Mouse (Mus musculus): Measurements from ENCODE around the gene Ncoa1.
"Not testable (repeated sequence)": the region's sequence is repeated elsewhere in the genome, so short reads cannot be mapped to it uniquely, and the experiment has no call there.

The Ncoa1 gene

GRCm38 (mm10) chr12:4392590-4392989, 84.4 kb downstream of the Ncoa1 start:
- no peak for DNase-seq (ENCODE audit: low spot score)

DNA sequence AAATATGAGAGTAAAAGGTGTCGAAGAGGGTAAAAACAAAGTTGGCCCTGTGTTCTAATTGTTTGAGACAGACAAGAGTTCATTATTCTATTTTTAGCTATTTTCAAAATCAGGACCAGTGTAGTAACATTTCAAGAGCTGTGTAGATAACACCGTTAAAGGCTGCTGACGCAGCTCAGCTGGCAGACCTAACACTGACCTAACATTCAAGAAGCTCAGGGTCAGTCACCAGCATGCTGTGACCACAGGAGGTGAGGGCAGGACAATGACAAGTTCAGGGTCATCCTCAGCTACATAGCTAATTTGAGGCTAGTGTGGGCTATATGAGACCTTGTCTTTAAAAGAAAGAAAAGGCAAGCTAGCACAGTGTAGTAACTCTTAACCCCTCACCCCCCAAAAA, 84.9 kb downstream of the Ncoa1 start:
- no peak for DNase-seq (ENCODE audit: low spot score)

GRCm38 (mm10) chr12:4391256-4391655, 85.7 kb downstream of the Ncoa1 start:
- DNase-seq (ENCODE audit: low spot score), result no peak

DNA sequence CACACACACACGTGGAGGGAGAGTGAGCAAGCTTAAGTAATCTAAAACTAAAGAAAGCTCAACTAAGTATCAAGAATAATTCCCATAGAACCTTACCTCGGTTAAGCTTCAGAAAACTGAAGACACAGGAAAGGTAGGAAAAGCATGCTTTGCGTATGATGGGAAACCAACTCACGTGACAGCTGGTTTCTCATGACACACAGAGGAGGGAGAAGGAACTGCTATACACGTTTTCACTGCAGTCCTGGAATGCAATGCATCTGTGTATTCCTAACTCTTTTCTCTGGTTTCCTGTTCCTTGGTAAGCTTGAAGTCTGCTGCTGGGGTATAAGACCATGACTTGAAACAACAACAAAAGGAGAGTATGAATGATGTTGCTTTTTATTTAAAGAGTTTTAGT, 86.3 kb downstream of the Ncoa1 start:
- DNase-seq (ENCODE audit: low spot score), result no peak

GRCm38 (mm10) chr12:4386077-4386719, 90.8 kb downstream of the Ncoa1 start:
- DNase-seq (ENCODE audit: low spot score), result no peak

DNA sequence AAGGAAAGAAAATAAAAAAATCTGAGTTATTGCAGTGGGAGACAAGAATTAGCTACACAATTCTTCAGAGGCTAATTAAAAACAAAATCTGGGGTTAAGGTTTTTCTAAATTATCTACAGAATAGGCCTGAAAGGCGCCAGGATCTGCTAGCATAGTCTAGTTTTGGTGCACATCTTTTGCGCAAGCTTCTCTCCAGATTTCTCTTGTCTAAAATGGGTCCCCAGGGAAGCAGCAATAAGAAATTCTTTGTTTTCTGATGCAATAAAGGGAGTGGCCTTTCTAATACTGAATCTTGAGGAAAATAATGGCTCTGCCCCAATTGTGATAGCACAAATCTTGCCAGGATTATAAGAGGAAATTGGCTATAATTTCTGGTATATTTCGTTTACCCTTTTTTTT, 93.9 kb downstream of the Ncoa1 start:
- no peak for DNase-seq (ENCODE audit: low spot score)

- no peak for DNase-seq (ENCODE audit: low spot score)
Observed at GRCm38 (mm10) chr12:4379298-4379957, 97.6 kb downstream of the Ncoa1 start.

DNA sequence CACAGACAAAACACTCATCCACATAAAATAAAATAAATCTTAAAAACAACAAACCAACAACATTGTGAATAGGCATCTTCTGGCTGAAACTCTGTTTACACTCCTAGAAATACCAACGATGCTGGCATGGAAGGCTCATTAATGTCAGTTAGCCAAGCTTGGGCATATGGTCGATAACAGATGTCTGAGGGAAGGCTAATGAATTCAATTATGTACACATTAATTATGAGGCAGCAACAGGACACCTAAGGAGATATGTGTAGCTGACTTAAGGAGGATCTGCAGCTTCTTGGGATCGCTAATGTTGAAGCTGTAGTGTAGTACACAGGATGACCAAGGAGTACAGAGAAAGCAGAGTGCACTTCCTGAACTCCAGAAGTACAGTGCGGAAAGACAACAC, 100.5 kb downstream of the Ncoa1 start:
- no peak for DNase-seq (ENCODE audit: low spot score)

GRCm38 (mm10) chr12:4374816-4375493, 102.0 kb downstream of the Ncoa1 start:
- no peak for DNase-seq (ENCODE audit: low spot score)

GRCm38 (mm10) chr12:4371406-4371805, 105.6 kb downstream of the Ncoa1 start:
- DNase-seq (ENCODE audit: low spot score), result no peak

DNA sequence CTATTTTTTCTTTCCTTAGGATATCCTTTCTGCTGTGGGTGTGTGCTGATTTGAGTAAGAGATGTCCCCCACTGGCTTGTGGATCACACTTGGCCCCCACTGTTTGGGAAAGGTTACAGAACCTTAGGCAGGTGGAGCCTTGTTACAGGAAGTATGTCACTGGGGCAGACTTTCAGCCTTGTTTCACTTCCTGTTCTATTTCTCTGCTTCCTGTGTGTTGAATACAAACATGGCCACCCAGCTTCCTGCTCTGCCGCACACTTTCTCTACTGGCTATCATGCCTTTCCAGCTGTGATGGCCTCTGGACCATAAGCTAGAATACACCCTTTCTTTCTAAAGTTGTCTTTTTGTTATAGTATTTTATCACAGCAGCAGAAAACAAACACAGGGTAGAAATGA, 111.0 kb downstream of the Ncoa1 start:
- no peak for DNase-seq (ENCODE audit: low spot score)

GRCm38 (mm10) chr12:4359475-4359874, 117.5 kb downstream of the Ncoa1 start:
- DNase-seq (ENCODE audit: low spot score), result no peak

GRCm38 (mm10) chr12:4358653-4359052, 118.3 kb downstream of the Ncoa1 start:
- DNase-seq (ENCODE audit: low spot score), result not testable (repeated sequence)

- DNase-seq (ENCODE audit: low spot score), result no peak
Observed at GRCm38 (mm10) chr12:4358100-4358499, 118.9 kb downstream of the Ncoa1 start.

GRCm38 (mm10) chr12:4356834-4357445, 120.0 kb downstream of the Ncoa1 start:
- DNase-seq (ENCODE audit: low spot score), result no peak

DNA sequence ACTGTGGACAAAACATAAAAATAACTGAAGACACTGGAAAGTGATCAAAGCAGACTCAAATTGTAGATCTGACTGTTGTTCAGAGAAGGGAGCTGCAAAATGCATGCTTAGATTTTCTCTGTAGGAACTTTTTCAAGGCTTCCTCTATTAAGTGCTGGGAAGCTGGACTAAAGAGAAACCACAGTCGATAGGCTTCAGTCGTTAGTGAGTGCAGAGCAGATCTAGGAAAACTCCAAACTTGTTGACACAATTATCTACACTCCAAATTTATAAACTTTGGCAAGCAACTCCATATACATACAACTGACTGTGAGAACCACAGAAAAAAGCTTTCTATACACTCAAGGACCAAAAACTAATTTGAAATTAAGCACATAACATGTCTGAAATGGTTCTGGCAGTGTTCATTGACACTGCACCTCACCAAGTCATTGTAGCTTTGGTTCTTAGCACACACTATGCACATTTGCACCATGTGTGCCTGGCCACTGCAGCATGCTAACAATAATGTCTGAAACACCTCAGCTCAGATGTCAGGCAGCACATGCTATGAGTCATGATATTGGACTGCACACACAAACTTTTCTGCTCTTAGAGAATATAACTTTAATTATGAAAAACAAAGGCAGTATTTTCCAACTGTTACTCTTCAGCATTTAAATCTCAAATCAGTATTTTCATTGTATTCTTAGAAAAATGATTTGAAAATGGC, 121.8 kb downstream of the Ncoa1 start:
- no peak for DNase-seq (ENCODE audit: low spot score)

DNA sequence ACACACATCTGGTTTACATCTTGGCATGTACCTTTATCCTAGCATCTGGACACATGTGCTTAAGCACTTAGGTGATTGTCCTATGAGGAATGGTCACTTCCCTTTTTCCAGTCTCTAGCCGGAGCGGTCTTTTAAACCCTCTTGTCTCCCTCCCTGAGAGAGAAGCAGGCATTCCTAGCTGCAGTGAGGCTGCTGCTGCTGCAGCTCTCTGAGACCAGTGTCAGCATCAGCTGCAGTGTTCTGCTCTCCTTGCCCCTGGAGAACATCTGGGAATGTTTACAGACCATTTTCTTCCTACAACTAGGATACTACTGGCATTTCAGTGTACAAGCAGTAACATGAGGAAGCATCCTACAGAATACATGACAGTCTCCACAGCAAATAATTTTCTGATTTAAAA, 133.8 kb downstream of the Ncoa1 start:
- no peak for DNase-seq (ENCODE audit: low spot score)

DNA sequence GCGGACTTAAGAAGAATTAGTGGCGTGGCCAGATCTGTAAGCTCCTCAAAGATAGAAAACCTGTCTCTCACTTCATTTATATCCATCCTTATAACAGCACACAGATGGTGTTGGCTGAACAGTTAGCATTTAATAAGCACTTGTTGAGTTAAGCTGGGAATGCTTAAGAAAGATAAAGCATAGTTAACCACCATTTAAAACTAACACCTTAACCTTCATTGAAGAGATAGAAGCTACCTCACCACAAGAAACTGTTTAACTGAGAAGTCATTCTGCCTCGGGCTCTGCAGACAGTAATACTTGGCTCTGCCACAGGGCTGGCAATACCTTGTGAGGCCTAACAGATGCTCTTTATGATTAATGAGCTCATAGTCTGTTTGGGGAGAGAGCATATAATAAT, 134.9 kb downstream of the Ncoa1 start:
- no peak for DNase-seq (ENCODE audit: low spot score)

DNA sequence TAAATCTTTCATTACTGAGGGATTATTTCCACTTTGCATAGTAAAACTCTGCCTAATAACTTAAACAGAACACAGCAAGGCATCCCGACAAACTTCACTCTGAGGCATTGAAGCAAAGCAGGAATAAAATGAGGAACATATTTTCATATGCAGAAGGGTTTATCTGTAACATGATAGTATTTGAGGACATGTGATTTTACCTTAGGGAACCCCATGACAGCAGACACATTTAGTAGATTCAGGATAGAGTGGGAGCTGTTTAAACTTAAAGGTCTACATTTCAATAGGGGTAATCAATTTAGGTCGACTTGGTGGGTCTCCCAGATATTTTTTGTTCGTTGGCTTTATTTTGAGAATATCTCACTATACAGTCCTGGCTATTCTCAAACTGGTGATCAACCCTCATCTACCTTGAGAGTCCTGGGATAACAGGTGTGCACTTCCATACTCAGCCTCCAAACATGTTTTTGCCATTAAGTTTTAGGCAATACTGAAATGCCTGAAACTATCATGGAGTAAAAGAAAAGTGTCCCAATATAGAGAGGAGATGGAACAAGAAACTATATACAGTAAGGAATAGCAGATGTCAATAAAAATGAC, 136.6 kb downstream of the Ncoa1 start:
- no peak for DNase-seq (ENCODE audit: low spot score)

DNA sequence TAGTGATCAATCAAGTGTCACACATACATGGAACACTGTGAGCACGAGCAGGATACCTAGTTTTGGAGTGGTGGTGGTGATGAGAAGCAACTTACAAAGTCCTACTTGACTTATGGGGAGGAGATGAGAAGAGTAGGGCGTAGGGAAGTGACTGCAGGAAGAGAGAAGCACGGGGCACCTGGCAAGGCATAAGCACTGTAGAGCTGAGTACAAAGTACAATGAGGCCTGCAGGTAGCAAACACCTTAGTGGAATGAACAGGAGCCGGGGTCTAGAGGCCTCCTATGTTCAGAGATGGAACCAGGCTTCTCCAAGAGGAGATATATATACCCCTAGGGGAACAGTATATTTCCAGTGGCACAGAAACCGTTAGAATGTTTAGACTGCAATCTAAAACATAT, 153.4 kb downstream of the Ncoa1 start:
- no peak for DNase-seq (ENCODE audit: low spot score)

DNA sequence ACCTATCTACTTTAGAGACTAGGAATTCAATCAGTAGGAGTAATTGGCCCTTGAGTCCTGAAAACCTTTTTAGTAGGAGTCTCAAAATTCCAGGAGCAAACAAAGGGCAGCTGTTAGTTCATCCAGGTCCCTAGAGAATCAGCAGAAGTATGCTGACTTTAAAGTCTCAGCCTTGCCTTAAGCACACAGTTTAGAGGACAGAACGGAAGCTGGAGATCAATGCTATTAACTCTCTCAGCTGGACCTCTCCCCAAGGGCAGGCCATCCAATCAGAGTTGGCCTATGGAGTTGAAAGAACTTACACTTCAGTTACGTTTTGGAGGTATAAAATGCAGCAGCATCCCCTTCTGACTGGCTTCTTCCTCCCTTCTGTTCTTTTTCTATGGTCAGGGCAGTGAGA, 154.8 kb downstream of the Ncoa1 start:
- no peak for DNase-seq (ENCODE audit: low spot score)

DNA sequence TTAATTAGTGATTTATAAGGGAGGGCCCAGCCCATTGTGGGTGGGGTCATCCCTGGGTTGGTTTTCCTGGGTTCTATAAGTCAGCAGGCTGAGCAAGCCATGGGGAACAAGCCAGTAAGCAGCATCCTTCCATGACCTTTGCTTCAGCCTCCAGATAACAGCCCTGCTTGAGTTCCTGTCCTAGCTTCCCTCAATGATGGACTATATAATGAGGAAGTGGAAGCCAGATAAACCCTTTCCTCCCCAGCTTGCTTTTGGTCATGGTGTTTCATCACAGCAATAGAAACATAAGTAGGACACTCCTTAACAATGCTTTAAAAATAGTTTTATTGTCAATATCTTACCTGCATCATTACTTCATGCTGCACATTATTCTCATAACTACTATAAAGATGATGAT, 163.2 kb downstream of the Ncoa1 start:
- DNase-seq (ENCODE audit: low spot score), result no peak
